Mouse (Mus musculus) spleen, postnatal 14 days (tissue): ENCODE measurements around the gene Tshb.
A peak's percentile ranks its signal among the peaks of the same experiment; 100 is the strongest.

Experiments used
- DNase-seq, 2 experiments: peaks; one replicate each; pipeline ENCODE4 v3.0.0; 2021 to 2022; ENCODE audit warnings: low spot score in 2 of 2

The Tshb gene

DNA sequence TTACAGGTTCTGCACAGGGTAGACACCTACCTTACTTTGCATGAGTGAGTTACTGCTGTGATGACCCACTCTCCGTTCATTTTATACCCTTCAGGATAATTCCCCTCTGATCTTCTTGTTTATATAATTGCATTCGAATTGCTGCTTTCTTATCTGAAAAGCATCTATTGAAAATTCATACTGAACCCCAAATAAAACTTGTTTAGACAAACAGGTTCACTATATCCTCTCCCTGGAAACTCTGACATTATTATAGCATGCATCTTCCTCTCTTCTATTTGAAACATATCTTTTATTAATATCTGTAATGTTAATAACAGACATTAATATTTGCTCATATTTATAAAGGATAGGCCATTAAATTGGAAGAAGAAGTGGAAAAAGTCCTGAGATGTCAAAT, at the start of gene Tshb:
Gene Tshb (minus strand): TSS at position 101 of the 400 bp plus-strand sequence.
- no peak for DNase-seq

DNA sequence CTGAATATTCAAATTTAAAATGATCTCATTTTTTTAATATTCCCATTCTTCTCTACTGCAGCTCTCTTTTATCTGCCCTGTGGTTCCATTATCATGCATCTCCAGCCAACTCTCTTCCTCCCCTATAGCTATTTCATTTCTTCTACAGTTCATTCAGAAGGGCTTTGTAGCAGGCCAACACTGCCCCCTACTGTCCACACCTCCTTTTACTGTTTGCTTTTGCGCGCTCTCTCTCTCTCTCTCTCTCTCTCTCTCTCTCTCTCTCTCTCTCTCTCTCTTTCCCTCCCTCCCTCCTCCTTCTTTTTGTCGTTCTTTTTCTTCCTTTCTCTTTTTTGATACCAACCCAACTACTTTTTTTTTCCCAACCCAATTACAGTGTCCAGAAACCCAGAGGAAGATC, 21.4 kb upstream of the Tshb start:
- peak; percentile 39 to 63 for DNase-seq

DNA sequence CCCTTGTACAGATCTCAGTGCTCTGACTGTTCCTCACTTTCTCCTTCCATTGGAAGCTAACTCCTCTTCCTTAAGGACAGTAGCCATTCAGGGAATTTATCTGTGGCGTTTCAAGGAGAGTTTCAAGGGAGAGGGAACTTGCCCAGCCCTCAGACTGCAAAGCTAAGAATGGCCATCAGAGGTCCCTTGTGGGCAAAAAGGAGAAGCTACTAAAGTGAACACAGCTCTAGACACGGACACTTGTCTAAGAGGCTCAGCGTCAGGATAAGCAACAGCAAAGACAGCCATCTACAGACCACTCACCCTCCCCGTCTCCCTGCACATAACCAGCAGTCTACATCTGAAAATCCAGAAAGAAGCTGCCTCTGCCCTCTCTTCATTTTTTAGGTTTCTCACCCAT, 4.9 kb upstream of the Tshb start:
- DNase-seq, result no peak

DNA sequence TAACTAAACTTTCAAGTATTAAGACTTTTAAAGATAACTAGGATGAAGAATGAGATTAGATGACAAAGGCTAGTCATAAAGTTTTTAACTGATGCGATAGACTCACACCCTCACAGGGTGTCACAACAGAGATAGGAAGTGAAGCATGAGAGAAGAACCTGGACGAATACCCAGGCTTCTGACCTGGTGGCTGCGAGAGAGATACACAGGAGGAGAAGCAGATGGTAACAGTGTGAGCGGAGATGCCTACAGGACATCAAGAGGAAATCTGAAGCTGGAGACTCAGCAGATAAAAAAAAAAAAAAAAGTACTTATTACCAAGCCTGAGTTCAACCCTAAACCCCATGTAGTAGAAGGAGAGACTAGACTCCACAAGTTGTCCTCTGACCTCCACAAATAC, 9.5 kb downstream of the Tshb start:
- no peak for DNase-seq

DNA sequence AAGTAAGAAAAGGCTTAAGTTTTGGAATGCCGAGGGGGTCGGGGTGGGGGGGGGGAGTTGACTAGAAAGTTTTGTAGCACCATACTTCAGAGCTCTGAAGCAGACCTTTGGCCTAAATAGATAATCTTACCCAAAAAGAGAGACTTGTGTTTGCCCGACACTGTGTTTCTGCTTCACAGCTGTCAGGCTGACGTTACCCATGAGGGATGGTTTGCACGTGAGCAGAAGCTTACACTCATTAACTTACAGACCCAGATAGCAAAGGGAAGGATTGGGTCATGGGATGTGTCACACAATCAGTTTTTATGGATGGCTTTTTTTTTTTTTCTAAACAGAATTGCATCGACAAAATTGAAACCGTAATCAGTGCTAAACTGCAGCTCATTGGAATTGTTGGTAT, 17.7 kb downstream of the Tshb start:
- DNase-seq, result no peak

DNA sequence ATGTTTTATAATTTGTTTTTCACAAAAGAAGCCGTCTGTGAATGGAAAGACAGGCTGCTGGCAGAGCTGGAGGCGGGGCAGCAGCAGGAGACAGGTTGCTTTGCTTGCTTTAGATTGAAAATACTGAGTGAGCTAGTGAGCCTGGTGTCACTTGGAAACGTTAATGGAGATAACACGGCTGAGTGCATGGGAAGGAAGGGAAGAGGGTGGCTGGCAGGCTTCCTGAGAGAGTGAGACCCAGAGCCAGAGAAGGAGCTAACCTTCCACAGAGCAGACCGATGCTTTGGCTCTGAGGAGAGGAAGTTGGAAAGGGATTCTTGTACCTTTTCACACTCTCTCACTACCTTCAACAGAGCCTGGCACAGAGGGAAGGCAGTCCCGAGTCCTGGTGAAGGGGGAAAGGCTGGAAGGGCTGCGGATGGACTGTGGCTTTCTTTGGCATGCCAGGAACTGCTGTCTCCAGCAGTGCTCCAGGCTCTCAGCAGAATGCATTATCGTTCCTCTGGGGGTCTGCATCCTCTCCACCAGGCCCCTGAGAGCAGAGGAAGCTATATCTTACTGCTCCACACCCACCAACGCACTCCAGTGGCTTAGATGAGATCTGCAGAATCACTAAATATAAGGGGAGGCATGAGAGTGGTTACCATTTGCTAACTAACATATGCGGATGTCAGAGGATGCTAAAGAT, 18.7 kb downstream of the Tshb start:
- DNase-seq, result no peak

DNA sequence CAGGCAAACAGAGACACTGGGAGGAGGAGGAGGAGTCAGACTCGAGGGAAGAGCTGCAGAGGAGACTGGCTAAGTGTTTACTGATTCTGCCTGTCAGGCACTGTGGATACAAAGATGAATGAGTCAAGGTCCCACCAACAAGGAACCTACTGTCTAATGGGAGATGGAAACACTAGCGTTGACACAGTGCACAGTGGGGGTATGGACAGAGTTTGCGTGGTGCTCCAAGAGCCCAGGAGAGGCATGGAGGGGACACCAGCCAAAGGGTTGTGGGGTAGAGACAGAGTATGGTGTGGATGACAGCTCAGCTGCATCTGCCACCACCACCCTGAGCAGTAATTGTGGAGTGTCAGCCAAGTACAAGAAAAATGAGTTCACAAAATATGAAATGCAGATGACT, 20.1 kb downstream of the Tshb start:
- DNase-seq, result no peak

DNA sequence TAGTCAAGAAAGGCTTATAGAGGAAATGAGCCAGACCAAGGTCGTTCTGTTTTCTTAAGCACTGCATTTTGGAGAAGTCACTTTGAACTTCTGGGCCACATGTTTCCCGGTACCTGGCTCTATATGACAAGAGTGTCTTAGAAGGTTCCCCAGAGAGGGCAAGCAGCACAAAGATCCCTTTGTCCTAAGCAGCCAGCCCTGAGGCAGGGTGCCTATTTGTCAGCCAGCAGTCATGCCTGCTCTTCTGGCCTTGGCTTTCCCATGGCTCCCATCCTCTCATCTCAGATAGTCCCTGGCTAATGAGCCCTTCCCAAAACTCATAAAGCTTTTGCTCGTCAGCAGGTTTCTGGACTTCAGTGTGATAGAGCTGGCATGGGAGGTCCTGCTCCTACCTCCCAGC, 22.3 kb downstream of the Tshb start:
- no peak for DNase-seq

DNA sequence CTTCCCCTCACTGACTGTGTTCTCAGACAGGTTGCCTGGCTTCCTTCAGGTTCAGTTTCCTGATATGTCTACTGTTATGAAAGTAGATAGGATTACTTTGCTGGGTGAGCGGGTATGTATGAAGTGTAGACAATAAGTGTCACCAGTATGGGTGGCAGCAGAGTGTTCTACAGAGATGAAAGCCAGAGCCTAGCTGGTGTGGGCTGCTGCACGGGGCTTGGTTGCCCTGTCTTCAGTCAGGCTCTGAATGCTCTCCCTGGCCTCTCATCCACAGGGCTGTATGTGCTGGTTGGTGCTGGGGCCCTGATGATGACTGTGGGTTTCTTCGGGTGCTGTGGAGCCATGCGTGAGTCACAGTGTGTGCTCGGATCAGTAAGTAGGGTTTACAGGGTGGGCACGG, 25.5 kb downstream of the Tshb start:
- no peak for DNase-seq

DNA sequence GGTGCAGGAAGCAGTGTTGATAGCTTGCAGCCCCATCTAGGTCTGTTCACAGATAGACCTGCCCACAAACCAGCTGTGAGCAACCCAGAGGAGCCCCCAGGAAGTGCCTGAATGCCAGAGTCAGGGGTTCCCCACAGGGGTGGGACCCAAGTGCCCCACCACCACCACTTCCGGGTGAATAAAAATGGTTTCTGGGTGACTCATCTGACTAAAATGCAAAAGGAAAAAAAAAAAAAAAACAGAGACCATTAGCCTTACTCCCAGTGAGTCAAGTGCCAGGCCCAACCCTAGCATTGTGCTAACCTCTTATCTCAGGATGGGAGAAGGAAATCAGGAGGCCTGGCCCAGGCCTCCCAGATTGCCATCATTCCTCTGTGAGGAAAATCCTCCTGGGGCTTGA, 26.7 kb downstream of the Tshb start:
- peak in 1 of 2 experiments; percentile 24 for DNase-seq

DNA sequence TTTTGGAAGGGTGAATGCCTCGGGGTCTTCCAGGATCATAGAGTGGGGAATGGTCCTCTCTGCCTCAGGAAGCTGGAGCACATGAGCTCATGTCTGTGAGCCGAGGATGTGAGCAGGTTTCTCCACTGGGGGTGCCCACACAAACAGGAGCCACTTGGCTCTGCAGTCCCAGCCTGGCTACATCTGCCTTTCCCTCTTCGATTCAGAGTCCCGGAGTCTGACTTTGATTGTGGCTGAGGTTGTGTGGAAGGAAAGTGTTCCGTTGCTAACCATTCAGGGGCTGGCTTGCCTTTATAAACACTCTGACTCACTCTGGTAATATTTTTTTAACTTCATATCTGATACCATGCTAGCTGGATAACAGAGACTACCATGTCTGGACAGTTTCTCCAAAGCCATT, 30.1 kb downstream of the Tshb start:
- DNase-seq, result no peak

DNA sequence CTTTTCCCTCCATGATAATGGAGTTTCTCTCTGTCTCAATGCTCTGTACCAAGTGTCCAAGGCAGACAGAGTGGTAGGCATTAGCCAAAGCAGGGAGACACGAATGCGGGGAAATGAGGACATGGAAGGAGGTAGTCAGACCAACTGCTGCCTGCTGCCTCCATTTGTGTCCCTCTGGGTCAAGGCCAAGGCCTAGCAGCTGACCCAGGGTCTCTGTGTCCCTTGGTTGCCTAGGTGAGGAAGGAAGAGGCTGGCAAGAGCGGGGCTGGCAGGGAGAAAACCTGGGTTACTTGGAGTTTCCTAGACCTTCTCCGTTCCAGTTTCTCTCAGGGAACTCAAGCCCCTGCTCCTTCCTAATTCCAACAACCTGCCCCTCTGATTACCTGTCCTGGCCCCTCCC, 30.5 kb downstream of the Tshb start:
- no peak for DNase-seq

DNA sequence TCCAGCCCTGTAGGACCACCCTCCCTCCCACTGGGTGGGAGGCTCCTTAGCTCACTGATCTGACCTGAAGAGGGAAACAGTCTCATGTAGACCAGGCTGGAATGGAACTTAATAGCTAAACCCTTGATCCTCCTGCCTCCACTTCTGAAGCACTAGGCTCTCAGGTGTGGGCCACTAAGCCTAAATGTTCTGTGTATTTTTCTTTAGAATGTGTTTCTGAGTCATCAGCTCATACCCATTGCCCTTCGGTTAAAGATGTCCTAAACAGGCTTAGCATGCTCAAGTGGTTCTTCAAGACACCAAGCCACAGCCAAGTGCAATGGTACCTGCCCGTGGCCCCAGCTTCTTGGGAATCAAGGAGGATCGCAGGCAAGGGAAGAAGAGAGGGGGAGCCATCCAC, 31.0 kb downstream of the Tshb start:
- no peak for DNase-seq

DNA sequence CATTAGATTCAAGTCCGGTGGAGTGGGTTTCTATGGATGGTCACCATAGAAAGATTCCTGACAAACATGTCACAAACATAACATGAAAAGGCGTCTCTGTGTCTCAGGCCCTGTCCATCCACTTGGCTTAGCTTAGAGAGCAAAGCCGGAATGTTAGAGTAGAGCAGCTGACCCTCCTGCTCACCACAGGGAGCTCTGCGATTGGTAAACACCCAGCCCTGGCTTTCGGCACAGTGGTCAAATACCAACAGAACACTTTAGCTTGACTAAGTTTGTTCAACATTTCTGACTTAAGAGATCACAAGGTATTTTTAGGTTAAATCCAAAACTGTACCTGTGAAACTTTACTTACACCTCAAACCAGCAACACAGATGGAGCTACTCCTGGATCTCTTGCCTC, 31.4 kb downstream of the Tshb start:
- DNase-seq, result no peak

DNA sequence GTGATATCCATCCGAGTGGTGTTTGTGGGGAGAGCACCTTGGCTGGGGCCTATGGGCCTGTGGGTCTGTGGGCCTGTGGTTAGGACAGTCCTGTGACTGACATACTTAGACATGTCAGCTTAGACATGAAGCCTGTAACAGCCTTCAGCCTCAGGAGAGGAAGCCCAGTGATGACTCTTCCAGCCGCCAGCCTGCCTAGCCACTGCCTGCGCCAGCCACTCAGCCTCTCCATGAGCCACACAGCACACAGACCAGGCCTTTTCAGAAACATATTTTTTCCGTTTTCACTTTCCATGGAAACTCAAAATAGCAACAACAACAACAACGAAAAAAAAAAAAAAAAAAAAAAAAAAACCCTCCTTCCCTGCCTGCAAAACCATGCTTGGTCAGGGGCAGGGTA, 33.8 kb downstream of the Tshb start:
- DNase-seq, result no peak

DNA sequence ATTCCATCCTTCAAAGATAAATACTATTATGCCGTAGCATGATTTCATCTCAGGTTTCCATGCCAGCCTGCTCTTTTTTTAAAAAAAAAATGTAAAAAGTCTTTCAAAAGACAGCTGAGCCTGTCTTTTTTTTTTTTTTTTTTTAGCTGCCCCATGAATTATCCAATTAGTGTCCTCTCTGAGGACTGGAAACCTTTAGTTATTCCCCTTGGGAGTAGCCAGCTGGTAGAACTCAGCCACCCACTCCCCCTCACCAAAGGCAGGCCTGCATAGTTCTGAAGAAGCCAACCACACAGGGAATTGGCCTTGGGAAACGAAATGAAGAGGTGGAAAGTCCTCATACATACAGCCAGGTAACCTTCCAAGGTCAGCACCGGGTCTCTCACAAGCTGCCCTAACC, 34.5 kb downstream of the Tshb start:
- no peak for DNase-seq

DNA sequence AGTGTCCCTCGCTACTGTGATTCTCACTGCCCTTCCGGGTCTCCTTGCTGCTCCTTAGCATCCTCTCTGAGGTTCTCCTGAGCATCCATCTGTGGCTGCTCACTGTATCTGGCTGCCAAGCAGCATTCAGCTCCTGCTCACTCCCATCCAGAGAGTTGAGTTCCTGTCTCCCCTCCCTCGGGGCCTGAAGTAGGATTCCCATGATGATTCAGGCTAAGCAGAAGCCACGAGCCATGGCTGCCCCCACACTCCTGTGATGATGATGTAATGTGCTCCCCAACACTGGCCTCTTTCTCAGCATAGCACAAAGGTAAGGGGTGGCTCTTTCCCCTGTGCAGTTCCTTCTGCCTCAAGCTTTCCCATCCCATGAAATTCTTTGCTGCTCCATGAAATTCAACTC, 36.3 kb downstream of the Tshb start:
- no peak for DNase-seq

DNA sequence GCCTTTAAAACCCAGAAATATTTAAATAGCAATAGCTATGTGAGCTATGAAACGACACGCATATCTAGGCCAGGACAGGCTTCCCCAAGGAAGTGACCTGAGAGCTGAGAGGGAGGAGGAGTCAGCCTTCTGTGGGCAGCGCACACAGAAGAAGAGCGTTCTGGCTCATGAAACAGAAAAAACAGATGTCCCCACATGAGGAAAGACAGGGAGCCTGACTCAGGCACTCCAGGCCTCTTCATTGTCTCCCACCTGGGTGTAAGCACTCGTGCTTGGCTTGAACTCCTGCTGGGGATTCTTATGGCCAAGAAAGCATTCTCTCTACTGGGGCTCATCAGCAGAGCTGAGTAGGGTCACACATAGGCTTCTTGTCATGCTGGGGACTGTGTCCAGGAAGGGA, 37.9 kb downstream of the Tshb start:
- DNase-seq, result no peak

DNA sequence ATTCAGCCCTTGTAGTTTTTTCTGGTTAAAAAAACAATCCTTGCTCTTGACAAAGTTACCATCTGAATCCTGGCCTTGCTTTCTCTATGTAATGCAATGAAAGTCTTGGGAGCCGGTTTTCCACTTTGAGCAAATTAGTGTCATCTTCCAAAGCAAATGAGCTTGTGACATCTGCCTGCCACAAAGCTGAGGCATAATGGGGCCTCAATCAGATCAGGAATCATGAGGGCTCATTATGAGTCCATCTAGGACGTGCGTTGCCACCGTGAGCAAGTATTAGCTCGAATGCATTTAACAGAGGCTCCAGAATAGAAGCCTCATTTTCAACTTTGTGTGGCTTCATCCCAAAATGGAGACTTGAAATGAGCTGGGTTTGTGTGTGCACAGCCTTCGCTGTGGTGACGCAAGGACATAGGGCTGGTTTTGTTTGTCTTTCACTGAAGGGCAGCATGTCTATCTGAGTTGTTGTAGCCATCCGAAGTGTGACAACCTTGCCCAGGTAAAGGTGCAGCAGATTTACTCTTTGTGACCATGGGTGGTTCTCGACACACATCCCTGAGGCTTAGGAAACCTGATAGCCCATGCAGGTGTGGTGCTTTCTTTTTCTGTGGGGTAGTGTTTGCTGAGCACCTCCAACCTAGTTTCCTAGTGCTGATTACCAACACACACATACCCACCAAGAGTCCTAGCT, 38.6 kb downstream of the Tshb start:
- no peak for DNase-seq

DNA sequence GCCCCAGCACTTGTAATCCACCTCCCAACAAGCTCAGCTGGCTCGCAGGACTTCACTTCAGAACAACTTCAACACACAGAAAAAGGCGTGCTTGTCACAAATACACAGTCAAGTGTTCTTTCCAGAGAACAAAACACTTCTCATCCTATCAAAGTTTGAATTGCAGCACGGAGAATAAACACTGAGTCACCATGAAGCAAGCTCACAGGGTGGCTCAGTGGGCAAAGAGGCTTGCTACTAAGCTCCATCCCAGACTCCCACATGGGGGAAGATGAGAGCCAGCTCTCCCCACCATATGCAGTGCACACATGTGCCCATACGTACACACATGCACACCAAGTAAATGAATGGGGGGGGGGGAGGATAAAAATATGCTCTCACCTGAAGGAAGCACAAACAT, 39.3 kb downstream of the Tshb start:
- no peak for DNase-seq

DNA sequence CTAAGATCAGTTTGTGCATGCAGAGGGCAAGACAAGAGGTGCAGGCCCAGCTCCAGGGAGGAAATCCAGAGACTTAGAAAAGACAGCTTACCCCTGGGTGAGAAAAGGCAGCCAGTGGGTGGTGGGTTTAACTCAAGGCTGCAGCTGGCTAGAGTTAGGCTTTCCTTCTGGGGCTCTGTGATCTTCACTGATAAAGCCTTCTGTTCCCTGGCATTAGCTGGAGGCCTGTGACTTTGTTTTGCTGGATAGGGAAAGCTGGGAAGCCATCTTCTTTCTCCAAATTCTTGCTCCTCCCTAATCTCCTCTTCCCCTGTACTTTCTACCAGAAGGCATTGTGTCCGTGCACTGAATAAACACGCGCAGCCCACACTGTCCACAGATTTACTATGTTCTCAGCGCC, 39.8 kb downstream of the Tshb start:
- no peak for DNase-seq

DNA sequence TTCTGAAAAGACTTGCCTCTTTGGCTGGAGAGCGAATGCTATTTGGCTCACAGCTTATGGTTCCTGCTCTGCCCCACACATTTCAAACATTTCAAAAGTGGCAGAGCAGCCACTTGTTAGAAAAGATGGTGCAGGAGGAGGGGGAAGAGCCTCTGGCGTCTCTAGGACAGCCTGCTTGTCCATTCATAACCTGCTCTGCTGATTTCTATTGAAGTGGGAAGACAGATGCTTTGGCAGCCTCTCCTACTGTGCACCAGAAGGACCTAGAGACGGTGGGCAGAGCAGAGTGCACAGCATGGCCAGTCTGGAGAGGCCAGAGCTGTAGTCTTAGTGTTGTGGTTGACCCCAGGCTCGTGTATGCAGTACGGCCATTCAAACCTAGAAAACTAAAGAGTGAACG, 43.6 kb downstream of the Tshb start:
- DNase-seq, result no peak

DNA sequence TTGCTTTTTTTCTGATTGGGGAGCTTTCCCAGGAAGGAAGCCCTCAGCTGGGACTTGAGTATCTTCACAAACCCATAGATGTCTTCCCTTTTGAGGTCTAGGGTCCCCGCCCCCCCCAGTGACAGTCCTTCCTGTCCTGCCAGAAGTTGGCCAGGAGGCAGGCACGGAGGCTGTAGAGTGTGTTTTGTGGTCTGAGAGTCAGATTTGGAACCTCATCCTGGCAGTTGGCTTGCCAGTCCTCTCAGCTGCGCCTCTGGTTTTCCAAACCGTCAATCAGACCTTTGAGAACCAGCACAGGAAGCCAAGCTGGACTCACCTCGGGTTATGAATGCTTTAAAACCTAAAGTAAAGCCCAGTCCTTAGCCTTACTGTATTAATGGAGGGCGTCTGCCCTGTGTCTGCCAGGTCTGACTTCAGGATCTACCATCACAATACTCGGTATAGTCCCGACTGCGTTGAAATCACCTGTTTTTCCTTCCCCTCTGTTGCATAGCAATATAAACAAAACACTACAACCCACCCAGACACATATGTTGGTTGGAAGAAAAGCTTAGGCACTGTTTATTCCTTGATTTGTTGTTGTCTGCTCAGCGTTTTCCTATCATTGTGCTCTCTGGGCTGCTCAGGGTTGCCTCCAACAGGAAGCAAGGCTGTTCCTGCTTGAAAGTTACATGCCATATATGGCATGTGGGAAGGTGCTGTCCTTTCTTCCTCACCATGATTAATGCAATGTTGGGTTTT, 44.2 kb downstream of the Tshb start:
- no peak for DNase-seq
